Mouse (Mus musculus) telencephalon, adult 2 months (tissue): ENCODE results near the gene Krt9.
"Not testable (repeated sequence)": the region's sequence is repeated elsewhere in the genome, so short reads cannot be mapped to it uniquely, and the experiment has no call there.

Experiments used
- DNase-seq: peaks from one replicate; pipeline ENCODE4 v3.0.0-alpha.2; 2011; ENCODE audit warnings: low read depth, low spot score

The Krt9 gene

GRCm38 (mm10) chr11:100192992-100193391, at the start of gene Krt9:
TSS of gene Krt9 (minus strand) at chr11:100193246.
- DNase-seq = peak; percentile 58

DNA sequence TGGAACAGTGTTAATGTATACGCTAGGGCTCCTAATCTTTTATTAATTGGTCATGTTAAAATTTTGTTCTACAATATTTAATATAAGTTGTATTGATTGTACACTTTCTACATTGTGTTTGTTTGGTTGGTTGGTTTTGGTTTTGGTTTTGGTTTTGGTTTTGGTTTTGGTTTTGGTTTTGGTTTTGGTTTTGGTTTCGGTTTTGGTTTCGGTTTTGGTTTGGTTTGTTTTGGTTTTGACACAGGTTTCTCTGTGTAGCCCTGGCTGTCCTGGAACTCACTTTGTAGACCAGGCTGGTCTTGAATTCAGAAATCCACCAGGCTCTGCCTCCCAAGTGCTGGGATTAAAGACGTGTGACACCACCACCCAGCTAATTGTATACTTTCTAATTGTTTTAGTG, 47.2 kb upstream of the Krt9 start:
- not testable (repeated sequence) for DNase-seq

GRCm38 (mm10) chr11:100221741-100222140, 28.7 kb upstream of the Krt9 start:
- peak; percentile 44 for DNase-seq

DNA sequence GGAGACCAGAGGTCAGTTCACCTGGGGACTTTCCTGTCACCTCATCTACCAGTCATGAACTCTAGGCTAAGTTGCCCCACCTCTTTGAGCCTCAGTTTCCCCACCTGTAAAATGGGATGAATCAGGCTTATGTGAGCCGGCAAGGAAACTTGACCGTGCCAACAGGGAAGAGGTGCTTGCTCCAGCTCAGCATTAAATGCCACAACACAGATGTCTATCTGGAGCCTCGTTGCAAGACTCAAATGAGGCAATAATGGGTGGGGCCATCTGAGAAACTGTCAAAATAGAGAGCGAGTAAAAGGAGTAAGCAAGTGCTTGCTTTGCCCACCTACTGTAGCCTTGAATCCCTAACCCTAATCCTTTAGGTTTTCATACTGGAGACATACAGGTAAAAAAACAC, 26.3 kb upstream of the Krt9 start:
- DNase-seq = no peak

- DNase-seq = no peak
Measured at GRCm38 (mm10) chr11:100208542-100208941, 15.5 kb upstream of the Krt9 start.

- DNase-seq = no peak
Measured at GRCm38 (mm10) chr11:100207498-100207897, 14.5 kb upstream of the Krt9 start, which contains the start of gene Krt14. TSS of gene Krt14 (minus strand) at chr11:100207548.

GRCm38 (mm10) chr11:100203448-100203847, 10.4 kb upstream of the Krt9 start:
- no peak for DNase-seq

- no peak for DNase-seq
Measured at GRCm38 (mm10) chr11:100202906-100203305, 9.9 kb upstream of the Krt9 start.

GRCm38 (mm10) chr11:100200104-100200820, 7.2 kb upstream of the Krt9 start:
- no peak for DNase-seq

DNA sequence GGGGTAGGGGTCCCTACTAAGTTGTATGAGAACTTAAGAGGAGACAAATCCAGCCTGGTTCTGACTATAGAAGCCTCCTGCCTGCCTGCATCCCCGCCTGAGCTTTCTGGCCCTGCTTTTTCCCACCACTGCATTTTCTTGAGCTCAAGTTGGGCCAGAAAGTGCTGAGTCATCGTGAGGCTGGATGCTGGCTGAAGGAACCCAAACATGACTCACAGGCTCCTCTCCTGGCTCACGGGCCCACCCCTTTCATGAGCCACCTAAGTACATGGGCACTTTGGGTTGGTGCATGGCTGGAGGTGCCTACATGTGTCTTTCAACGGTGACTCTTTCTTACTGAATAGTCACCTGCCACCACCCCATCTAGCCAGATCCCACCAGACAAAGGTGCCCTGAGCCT, 5.6 kb upstream of the Krt9 start:
- no peak for DNase-seq

GRCm38 (mm10) chr11:100191820-100192219, 1.2 kb downstream of the Krt9 start:
- DNase-seq = no peak

DNA sequence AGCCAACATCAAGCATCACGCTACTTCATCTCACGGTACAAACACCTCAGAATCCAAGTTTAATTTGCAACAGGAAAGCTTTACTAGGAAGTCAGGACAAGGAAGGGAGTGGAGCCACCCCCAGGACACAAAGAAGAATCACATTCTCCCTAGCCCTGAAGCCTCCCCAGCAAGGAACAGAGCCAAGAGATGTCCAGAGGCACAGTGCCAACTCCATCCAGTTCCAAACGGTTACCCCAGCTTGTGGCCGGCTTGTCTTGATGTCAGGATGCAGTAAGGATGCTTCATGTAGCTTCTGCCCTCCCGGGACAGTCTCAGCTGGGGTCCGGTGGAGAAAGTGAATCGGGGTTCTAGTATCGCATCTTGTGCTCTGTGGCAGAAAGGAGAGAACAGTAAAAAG, 6.3 kb downstream of the Krt9 start:
- DNase-seq = no peak

DNA sequence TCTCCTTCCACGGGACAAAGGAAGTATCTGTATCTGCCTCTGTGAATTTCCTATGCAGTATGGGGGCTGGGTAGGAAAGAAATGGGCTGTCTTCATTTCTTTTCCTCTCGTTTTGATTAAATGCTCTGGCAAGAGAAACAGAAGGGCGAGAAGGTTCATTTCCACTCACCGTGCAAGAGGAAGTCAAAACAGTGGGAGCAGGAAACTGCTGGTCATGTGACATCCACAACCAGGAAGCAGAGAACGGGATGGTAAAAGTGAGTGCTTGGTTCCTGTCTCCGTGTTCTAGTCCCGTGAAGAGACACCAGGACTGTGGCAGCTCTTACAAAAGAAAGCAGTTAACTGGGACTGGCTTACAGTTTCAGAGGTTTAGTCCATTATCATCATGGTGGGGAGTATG, 11.3 kb downstream of the Krt9 start:
- DNase-seq = no peak

GRCm38 (mm10) chr11:100179260-100179659, 13.8 kb downstream of the Krt9 start:
- DNase-seq = no peak

DNA sequence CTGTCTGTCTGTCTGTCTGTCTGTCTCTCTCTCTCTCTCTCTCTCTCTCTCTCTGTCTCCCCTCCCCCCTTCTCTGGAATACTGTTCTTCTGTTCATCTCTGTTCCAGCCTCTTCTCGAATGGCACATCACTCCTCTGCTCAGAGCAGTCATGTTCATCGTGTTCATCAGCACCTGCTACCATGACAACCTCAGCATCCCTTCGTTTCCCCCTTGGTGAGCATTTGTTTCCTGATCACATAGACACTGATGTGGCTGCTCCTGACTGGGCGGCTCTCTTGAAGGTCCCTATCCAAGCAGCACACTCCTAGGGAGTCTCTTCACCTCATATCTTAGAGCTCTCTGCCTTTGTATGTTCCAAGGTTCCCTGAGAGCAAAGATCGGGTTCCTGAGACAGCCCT, 14.7 kb downstream of the Krt9 start:
- DNase-seq = no peak

- no peak for DNase-seq
Measured at GRCm38 (mm10) chr11:100176791-100177190, 16.3 kb downstream of the Krt9 start.

GRCm38 (mm10) chr11:100168765-100169762, 24.0 kb downstream of the Krt9 start:
- DNase-seq = peak; percentile 17

DNA sequence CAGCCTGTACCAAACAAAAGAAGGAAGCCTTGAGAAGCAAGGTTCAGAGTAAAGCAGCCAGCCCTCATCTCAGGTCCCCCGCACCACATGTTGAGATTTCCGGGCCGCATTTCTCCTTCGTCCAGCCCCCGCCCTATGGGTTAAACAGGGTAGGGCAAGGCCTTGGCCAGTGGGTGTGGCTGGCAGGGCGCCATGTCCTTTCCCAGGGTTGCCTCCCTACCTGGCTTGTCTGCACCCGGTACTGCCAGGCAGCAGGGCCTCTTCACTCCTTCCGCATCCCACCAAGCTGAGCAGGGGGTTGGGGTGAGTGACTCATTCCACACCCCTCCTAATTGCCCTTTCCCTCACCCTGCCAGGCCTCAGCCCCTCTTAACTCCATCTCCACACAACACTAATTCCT, 25.0 kb downstream of the Krt9 start:
- DNase-seq = no peak

DNA sequence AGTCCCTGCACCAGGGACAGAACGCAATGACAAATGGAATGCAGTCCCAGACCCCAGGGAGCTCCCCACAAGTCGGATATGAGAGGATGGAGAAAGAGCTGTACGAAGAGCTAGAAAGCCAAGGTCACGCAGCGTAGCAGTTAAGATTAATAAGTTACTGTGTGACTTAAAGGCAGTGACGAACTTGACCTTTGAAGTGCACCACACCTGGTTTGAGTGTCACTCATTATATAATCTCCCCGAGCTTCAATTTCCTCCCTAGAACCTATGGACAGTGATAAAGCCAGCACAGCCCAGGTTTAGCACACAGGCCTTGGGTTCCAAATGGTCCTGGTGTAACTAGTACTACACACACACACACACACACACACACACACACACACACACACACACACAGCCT, 28.7 kb downstream of the Krt9 start:
- no peak for DNase-seq

DNA sequence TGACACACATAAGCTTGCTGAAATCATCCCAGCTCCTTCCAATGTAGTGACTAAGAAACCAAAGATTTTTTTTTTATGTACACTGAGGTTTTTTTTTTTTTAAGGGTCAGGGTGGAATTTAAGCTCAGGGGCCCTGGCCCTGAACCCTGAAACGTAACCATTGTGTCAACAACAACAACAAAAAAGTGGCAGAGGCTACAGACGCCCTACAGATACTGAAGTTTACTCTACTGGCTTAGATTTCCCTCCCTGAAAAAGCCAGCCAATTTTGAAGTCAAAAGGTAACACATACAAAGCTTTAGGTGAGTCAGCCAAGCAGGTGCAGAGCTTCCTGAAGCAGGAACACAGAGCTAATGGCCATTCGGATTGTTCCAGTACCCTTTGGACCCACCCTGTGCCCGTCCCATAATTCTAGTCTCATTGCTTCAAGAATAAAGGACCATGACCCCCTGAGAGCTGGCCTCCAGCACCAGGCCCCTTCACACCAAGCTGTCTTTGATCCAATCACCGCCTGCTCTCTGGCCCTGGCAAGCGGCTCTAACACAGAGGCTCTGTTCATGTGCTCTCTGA, 35.1 kb downstream of the Krt9 start:
- no peak for DNase-seq

GRCm38 (mm10) chr11:100157331-100157730, 35.7 kb downstream of the Krt9 start:
- no peak for DNase-seq
